Mouse (Mus musculus): ENCODE data around the gene Samhd1. TPM values are rescaled to one million over a fixed set of nuclear protein-coding genes. Genes with fewer than 3 reads are reported as not detected.

The Samhd1 gene
- total and polyA plus RNA-seq, 3 experiments, result 32.8 to 79.5 (median 67.9) TPM

DNA sequence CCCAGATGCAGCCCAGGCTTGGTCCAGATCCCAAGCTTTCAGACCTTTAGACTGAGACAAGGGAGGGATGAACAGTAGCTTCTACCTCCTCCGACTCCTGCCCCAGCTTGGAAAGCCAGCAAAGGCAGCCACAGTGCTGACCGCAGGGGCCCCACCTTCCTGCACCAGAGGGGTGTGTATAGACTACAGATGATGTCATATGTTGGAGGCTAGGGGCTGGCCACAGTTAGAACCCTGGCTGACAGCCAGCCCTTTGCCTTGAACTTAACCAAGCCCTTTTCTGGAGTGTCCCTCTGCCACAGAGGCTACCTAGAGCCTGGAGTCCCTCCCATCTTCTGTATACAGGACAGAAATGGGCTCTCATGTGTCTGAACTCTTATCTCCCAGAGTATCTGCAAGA lies 63.5 kb downstream of the Samhd1 start:
- Histone ChIP-seq H3K4me2 (ENCODE audit: insufficient read depth, low read depth, poor library complexity, severe bottlenecking) (peak overlapping the region; percentile 45; the same call in 1 of the 2 replicates), H3K9ac (ENCODE audit: insufficient read depth, low read depth) (no peak overlapping the region), H3K27ac (ENCODE audit: insufficient read depth, low read depth) (peak overlapping the region; percentile 6; the same call in 1 of the 2 replicates), H3K79me2 (replicated peaks; ENCODE audit: control insufficient read depth, extremely low read depth, insufficient read depth, poor library complexity, severe bottlenecking) (no peaks in the 10 kb centered on the region), H3K9me3 (replicated peaks; ENCODE audit: low read length) (no peaks in the 10 kb centered on the region), H3K4me1 (ENCODE audit: control insufficient read depth in 1 of 2, insufficient read depth in 2 of 2) (peaks cover 29 to 56% of the 10 kb centered on the region in 2 experiments), H3K4me3 (replicated peaks in 1 of 3; ENCODE audit: low read depth in 2 of 3, low read length in 2 of 3, poor library complexity in 1 of 3) (no peak overlapping the region), H3K27me3 (replicated peaks) (no peaks in the 10 kb centered on the region), H3K36me3 (replicated peaks in 1 of 2; ENCODE audit: control insufficient read depth in 1 of 2, insufficient read depth in 1 of 2, low read length in 1 of 2) (no peaks in the 10 kb centered on the region)
- TF ChIP-seq ELF1 (IDR thresholded peaks at IDR 0.05; ENCODE audit: low read depth, low read length) (0 out of 2 replicates have a peak, but pooled peaks have one; percentile 14), MEF2A (IDR thresholded peaks at IDR 0.05; ENCODE audit: borderline replicate concordance, low read depth, low read length) (peak; percentile 40; the same call in 1 of the 2 replicates), JUN (IDR thresholded peaks at IDR 0.05; ENCODE audit: insufficient read depth, low read depth, low read length) (peak; percentile 43; the same call in 1 of the 2 replicates), EP300 (IDR thresholded peaks at IDR 0.05; ENCODE audit: low read length) (peak; percentile 38; the same call in 1 of the 2 replicates), MAZ (IDR thresholded peaks at IDR 0.05; ENCODE audit: low read depth, low read length) (0 out of 2 replicates have a peak, but pooled peaks have one; percentile 13), CHD1 (IDR thresholded peaks at IDR 0.05; ENCODE audit: low read depth, low read length) (no peak), USF2 (conservative IDR thresholded peaks at IDR 0.05; ENCODE audit: low read depth, low read length) (no peak), JUND (conservative IDR thresholded peaks at IDR 0.05; ENCODE audit: low read depth, low read length) (peak; percentile 51), ZKSCAN1 (IDR thresholded peaks at IDR 0.05; ENCODE audit: borderline replicate concordance, low read depth, low read length) (no peak), BHLHE40 (IDR thresholded peaks at IDR 0.05; ENCODE audit: low read depth, low read length) (peak; percentile 35; the same call in 1 of the 2 replicates), IRF4 (IDR thresholded peaks at IDR 0.05; ENCODE audit: low read depth, low read length) (peak; percentile 49), POLR2AphosphoS2 (IDR thresholded peaks at IDR 0.05; ENCODE audit: low read depth, low read length) (no peak), ETS1 (conservative IDR thresholded peaks at IDR 0.05; ENCODE audit: low read depth, low read length) (peak; percentile 74), SIN3A (IDR thresholded peaks at IDR 0.05; ENCODE audit: low read length) (0 out of 2 replicates have a peak, but pooled peaks have one; percentile 26), UBTF (IDR thresholded peaks at IDR 0.05; ENCODE audit: low read depth, low read length) (no peak), NELFE (IDR thresholded peaks at IDR 0.05; ENCODE audit: low read depth, low read length) (no peak), TCF12 (IDR thresholded peaks at IDR 0.05; ENCODE audit: low read depth, low read length) (0 out of 2 replicates have a peak, but pooled peaks have one; percentile 43)
- DNase-seq (ENCODE audit: extremely low read depth), result peak; percentile 67
- dilution Hi-C loops (cut with MboI; ENCODE audit: extremely low pct_ligation_motif_present, extremely low pct_unique_long_range_greater_than_20kb, low sequenced_read_pairs) (no loop called here), in situ Hi-C loops (cut with MboI; ENCODE audit: low pct_ligation_motif_present, low pct_unique_long_range_greater_than_20kb, low sequenced_read_pairs) (no loop called here)

- TF ChIP-seq TBP (conservative IDR thresholded peaks at IDR 0.05; ENCODE audit: low read depth, low read length) (no peak), SIN3A (IDR thresholded peaks at IDR 0.05; ENCODE audit: low read length) (no peak), BHLHE40 (IDR thresholded peaks at IDR 0.05; ENCODE audit: low read depth, low read length) (no peak), NRF1 (IDR thresholded peaks at IDR 0.05; ENCODE audit: low read depth, low read length) (no peak), MYC (IDR thresholded peaks at IDR 0.05; ENCODE audit: low read depth, low read length) (no peak), MAX (IDR thresholded peaks at IDR 0.05; ENCODE audit: low read length) (no peak), CHD1 (IDR thresholded peaks at IDR 0.05; ENCODE audit: low read depth, low read length) (no peak), TCF12 (IDR thresholded peaks at IDR 0.05; ENCODE audit: low read depth, low read length) (no peak), ZKSCAN1 (IDR thresholded peaks at IDR 0.05; ENCODE audit: borderline replicate concordance, low read depth, low read length) (no peak), MAZ (IDR thresholded peaks at IDR 0.05; ENCODE audit: low read depth, low read length) (no peak), SMC3 (IDR thresholded peaks at IDR 0.05; ENCODE audit: low read depth, low read length) (no peak), ZC3H11A (IDR thresholded peaks at IDR 0.05; ENCODE audit: low read depth, low read length) (no peak), ZMIZ1 (IDR thresholded peaks at IDR 0.05; ENCODE audit: low read depth, low read length) (no peak), POLR2A (IDR thresholded peaks at IDR 0.05; ENCODE audit: low read depth, low read length) (no peak), ZNF384 (IDR thresholded peaks at IDR 0.05; ENCODE audit: low read depth, low read length) (no peak)
- DNase-seq (ENCODE audit: extremely low read depth), result no peak
- H3K27ac ChIP-seq (ENCODE audit: insufficient read depth, low read depth), result no peak overlapping the region
- no peaks in the 10 kb centered on the region for H3K36me3 ChIP-seq (replicated peaks in 1 of 2; ENCODE audit: control insufficient read depth in 1 of 2, insufficient read depth in 1 of 2, low read length in 1 of 2)
- peaks cover 29 to 63% of the 10 kb centered on the region in 2 experiments for H3K4me1 ChIP-seq (ENCODE audit: control insufficient read depth in 1 of 2, insufficient read depth in 2 of 2)
- no peak overlapping the region for H3K9ac ChIP-seq (ENCODE audit: insufficient read depth, low read depth)
- no peaks in the 10 kb centered on the region for H3K27me3 ChIP-seq (replicated peaks)
- in situ Hi-C loops (cut with MboI; ENCODE audit: low pct_ligation_motif_present, low pct_unique_long_range_greater_than_20kb, low sequenced_read_pairs) (no loop called here), dilution Hi-C loops (cut with MboI; ENCODE audit: extremely low pct_ligation_motif_present, extremely low pct_unique_long_range_greater_than_20kb, low sequenced_read_pairs) (no loop called here)
- no peak overlapping the region for H3K4me3 ChIP-seq (replicated peaks in 1 of 3; ENCODE audit: low read depth in 2 of 3, low read length in 2 of 3, poor library complexity in 1 of 3)
- H3K4me2 ChIP-seq (ENCODE audit: insufficient read depth, low read depth, poor library complexity, severe bottlenecking), result no peak overlapping the region
- no peaks in the 10 kb centered on the region for H3K79me2 ChIP-seq (replicated peaks; ENCODE audit: control insufficient read depth, extremely low read depth, insufficient read depth, poor library complexity, severe bottlenecking)
- H3K9me3 ChIP-seq (replicated peaks; ENCODE audit: low read length), result no peaks in the 10 kb centered on the region
These were observed 64.7 kb downstream of the Samhd1 start for GRCm38 (mm10) chr2:157070365-157070764.

All from CH12.LX (cell line).